Mouse (Mus musculus): ENCODE results near the gene 4930539E08Rik. TPM values are rescaled to one million over a fixed set of nuclear protein-coding genes. Genes with fewer than 3 reads are reported as not detected.

4930539E08Rik gene
- polyA plus RNA-seq, 1 experiment from 2014 or later = 4.8 TPM

DNA sequence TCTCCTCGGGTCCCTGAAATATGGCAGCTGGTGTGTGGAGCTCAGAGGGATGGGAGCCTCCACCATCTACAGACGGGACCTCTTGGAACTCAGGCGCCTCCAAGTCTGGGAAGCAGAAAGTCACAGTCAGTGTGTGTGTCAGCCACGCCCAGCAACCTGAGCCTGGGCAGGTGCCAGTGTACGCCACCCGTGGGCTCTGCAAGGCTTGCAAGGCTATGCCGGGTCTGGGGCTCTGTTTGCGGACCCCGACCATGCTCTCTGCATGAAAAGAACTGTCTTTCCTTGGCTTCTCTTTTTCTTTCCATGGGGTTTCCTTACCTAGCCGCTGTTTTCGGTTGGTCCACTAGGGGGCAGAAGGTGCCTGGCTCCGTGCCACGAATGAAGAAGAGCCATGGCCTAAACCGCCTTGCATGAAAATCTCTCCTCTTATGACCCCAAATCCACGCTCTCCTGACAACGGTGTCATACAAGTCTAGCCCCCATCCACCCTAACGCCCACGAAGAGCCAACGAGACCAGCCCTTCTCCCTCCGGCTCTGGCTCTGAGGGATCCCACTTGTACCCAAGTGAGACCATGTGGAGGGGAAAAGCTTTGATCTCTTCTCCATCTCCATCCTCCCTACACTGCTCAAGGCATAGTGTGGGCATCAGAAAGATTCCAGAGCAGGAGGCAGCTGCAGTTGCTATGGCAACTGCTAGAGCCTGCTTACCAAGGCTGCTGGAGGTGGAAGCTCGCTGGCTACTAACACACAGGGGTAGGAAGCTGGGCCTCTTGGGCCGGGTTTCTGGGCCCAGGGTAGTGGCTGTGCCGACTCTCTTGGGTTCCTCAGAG is 10.4 kb downstream of the 4930539E08Rik start:
- 0 out of 2 replicates have a peak, but pooled peaks have one; percentile 19 for ATAC-seq
- Histone ChIP-seq H3K4me1 (replicated peaks) (peaks cover 12% of the 10 kb centered on the region), H3K4me2 (replicated peaks) (no peak overlapping the region), H3K4me3 (replicated peaks) (no peak overlapping the region), H3K9ac (no peak overlapping the region), H3K9me3 (no peaks in the 10 kb centered on the region), H3K27ac (no peak overlapping the region), H3K36me3 (no peaks in the 10 kb centered on the region), H3K27me3 (replicated peaks) (0 out of 2 replicates have a peak, but pooled peaks cover 4% of the 10 kb centered on the region)
- 31% methylated on average over 23 of the region's 23 CpGs for WGBS

DNA sequence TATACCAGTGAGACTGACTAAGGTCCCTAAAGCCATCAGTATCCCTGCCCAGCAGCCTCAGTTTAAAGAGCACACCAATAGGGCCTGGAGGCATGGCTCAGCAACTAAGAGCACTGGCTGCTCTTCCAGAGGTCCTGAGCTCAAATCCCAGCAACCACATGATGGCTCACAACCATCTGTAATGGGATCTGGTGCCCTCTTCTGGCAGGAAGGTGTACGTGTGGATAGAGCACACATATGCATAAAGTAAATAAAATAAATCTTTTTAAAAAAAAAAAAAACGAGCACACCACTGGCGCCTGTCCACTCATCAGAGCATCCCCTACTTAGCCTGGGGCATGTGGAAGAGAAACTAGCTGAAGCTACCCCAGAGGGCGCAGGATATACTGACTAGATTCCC is 13.6 kb downstream of the 4930539E08Rik start:
- H3K9me3 ChIP-seq = no peaks in the 10 kb centered on the region
- no peak overlapping the region for H3K27ac ChIP-seq
- H3K27me3 ChIP-seq (replicated peaks) = no peaks in the 10 kb centered on the region
- WGBS = 66% methylated on average over 4 of the region's 4 CpGs
- ATAC-seq = no peak
- no peak overlapping the region for H3K4me3 ChIP-seq (replicated peaks)
- H3K4me2 ChIP-seq (replicated peaks) = no peak overlapping the region
- no peak overlapping the region for H3K9ac ChIP-seq
- H3K4me1 ChIP-seq (replicated peaks) = peaks cover 4% of the 10 kb centered on the region; the same call in 1 of the 2 replicates
- no peaks in the 10 kb centered on the region for H3K36me3 ChIP-seq

DNA sequence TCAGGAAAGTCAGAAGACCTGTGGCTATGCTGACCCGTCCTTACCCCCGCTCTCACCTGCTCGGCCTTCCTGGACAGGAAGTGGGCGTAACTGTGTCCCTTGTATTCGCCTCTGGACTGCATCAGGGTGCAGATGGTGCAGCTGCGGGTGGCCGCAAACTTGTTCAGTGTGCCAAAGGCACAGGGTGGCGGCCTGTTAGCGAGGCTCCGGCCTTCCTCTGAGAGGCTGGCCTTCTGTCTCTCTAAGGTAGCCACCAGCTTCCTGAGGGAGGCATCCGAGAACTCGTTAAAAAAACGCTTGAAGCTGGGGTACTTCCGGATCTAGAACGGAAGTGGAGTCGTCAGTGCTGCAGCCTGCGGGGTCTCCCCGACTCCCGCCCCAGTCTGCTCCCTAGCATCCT is 15.7 kb downstream of the 4930539E08Rik start:
- Histone ChIP-seq H3K9ac (no peak overlapping the region), H3K27me3 (replicated peaks) (no peaks in the 10 kb centered on the region), H3K36me3 (no peaks in the 10 kb centered on the region), H3K4me2 (replicated peaks) (no peak overlapping the region), H3K4me1 (replicated peaks) (peaks cover under 1% of the 10 kb centered on the region; the same call in 1 of the 2 replicates), H3K27ac (no peak overlapping the region), H3K4me3 (replicated peaks) (no peak overlapping the region), H3K9me3 (no peaks in the 10 kb centered on the region)
- no peak for ATAC-seq
- WGBS = 72% methylated on average over 19 of the region's 19 CpGs

DNA sequence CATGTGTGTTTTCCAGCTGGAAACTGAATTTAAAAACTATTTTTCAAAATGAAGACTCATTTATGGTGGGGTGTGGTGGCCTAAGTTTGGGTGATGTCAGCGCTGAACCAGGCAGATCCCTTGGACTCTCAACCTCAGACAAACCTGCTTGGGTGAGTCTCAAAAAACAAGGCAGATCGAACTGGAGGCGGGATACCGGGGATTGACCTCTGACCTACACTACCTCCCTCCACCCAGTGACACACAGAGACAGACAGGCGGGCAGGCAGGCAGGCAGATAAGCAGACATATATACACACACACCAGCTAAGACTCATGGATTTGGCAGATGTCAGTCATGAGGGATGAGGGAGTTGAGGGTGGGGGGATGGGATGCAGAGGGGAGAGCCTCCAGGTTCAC is 16.9 kb downstream of the 4930539E08Rik start:
- Histone ChIP-seq H3K4me1 (replicated peaks) (no peaks in the 10 kb centered on the region), H3K9me3 (no peaks in the 10 kb centered on the region), H3K4me2 (replicated peaks) (no peak overlapping the region), H3K4me3 (replicated peaks) (no peak overlapping the region), H3K9ac (no peak overlapping the region), H3K27ac (no peak overlapping the region), H3K36me3 (no peaks in the 10 kb centered on the region), H3K27me3 (replicated peaks) (no peaks in the 10 kb centered on the region)
- ATAC-seq = no peak
- WGBS = 68% methylated on average over 5 of the region's 5 CpGs

DNA sequence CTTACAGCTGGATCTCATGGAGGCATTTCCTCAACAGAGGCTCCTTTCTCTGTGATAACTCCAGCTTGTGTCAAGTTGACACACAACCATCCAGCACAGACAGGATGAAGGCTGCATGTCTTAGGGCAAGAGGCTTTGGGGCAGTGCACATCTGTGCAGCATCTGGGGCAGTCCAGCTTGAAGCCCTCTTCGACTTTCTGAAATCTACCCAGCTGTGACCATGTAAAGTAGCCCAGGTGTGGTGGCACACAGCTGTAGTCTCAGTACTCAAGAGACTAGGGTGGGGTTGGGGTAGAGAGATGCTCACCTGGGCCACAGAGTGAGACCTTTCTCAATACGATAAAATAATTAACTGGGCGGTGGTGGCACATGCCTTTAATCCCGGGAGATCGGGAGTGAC is 17.3 kb downstream of the 4930539E08Rik start:
- 89% methylated on average over 5 of the region's 5 CpGs for WGBS
- no peak overlapping the region for H3K4me3 ChIP-seq (replicated peaks)
- no peaks in the 10 kb centered on the region for H3K4me1 ChIP-seq (replicated peaks)
- no peak overlapping the region for H3K9ac ChIP-seq
- no peak overlapping the region for H3K27ac ChIP-seq
- no peak for ATAC-seq
- H3K4me2 ChIP-seq (replicated peaks) = no peak overlapping the region
- no peaks in the 10 kb centered on the region for H3K27me3 ChIP-seq (replicated peaks)
- no peaks in the 10 kb centered on the region for H3K36me3 ChIP-seq
- no peaks in the 10 kb centered on the region for H3K9me3 ChIP-seq

DNA sequence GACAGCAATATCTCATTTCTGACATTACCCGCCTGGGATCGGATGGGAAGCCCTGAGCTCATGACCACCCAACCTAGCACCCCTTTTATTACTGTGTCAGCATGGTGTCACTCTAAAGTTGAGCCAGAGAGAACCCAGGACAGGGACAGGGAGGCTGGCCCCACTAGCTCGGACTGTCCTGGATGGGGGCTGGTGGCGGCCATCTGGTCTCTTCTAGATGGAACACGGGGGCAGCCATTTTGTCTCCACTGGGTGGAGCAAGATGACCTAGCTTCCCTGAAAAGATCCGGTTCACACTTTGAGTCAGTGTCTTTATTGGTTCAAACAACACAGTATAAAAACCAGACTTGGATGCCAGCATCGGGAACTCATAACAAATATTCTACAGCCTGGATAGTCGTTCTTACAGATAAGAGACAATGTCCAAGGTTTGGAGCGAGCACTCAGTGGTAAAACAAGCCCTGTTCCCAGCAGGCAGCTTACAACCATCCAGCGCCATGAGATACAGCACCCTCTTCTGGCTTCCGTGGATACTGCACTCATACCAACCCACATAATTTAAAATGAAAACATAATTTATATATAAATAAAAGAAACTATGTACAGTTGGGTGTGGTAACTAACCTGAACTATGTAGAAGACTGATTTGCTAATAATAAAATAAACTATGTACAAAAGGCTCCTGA is 18.9 kb downstream of the 4930539E08Rik start:
- no peak overlapping the region for H3K4me2 ChIP-seq (replicated peaks)
- no peak for ATAC-seq
- WGBS = 90% methylated on average over 11 of the region's 11 CpGs

DNA sequence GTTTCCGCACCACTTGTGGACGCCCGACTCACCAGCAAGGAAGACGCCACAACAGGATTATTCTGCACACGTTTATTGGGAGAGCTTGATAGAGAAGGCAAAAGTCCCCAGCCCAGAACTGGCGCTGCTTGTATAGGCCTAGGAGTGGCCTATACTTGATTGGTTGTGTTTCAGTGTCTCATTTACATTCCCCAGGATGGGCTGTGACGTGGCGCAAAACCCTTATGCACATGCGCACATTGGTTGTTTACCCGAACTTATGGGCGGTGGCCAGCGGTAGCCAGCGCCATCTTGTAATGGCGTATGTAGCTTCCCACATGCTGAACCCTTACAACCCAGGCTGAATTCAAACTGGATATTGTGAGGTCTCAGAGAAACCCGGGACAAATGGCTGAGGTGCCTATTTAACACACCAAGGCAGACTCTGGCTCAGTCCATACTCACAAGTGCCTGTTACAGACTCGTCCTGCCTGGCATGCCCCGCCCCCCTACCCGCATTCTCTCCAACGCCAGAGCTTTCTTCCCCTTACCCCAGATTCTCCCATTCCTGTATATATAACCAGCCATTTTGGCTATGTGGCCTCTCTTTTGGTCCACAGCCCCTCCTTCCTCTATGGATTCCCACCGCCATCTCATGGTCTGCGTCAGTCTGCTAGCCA is 19.8 kb downstream of the 4930539E08Rik start:
- H3K4me3 ChIP-seq (replicated peaks) = no peak overlapping the region
- no peaks in the 10 kb centered on the region for H3K27me3 ChIP-seq (replicated peaks)
- H3K36me3 ChIP-seq = no peaks in the 10 kb centered on the region
- H3K9me3 ChIP-seq = no peaks in the 10 kb centered on the region
- no peaks in the 10 kb centered on the region for H3K4me1 ChIP-seq (replicated peaks)
- H3K4me2 ChIP-seq (replicated peaks) = no peak overlapping the region
- ATAC-seq = no peak
- no peak overlapping the region for H3K9ac ChIP-seq
- no peak overlapping the region for H3K27ac ChIP-seq
- 93% methylated on average over 21 of the region's 21 CpGs for WGBS

More for the DNA sequence above, 18.9 kb downstream of the 4930539E08Rik start:
- Histone ChIP-seq H3K4me3 (replicated peaks) (no peak overlapping the region), H3K27me3 (replicated peaks) (no peaks in the 10 kb centered on the region), H3K9me3 (no peaks in the 10 kb centered on the region), H3K4me1 (replicated peaks) (no peaks in the 10 kb centered on the region), H3K9ac (no peak overlapping the region), H3K27ac (no peak overlapping the region), H3K36me3 (no peaks in the 10 kb centered on the region)

DNA sequence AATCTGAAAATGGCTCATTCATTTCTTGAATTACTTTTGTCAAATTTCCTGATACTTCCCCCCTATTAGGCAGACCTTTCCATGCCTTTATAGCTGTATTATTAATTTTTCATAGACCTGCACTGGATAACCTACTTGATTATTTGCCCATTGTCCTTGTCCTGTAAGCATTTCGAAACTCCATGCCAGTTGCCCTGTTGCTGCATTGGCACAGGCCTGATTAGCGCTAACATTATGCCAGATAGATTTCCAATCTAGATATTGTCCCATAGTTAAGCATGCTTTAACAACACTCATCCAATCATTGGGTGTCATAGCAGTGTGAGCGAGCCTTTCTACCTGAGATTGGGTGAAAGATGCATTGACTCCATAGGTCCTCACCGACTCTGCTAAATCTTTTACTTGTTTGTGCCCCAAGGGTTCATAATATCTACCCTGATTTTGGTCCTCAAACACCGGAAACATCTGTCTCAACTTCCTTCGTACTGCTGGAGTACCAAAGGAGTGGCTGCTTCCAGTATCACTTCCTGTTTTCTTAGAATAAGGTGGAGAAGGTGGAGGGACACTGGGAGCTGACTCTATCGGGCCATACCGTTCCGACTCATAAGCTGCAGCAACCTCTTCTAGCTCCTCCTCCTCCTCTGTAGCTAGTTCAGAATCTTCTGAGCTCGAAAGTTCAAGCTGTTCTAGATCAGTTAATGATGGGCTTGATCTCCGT is 20.9 kb downstream of the 4930539E08Rik start:
- Histone ChIP-seq H3K9ac (no peak overlapping the region), H3K4me3 (replicated peaks) (no peak overlapping the region), H3K27me3 (replicated peaks) (no peaks in the 10 kb centered on the region), H3K27ac (no peak overlapping the region), H3K36me3 (no peaks in the 10 kb centered on the region), H3K9me3 (no peaks in the 10 kb centered on the region), H3K4me1 (replicated peaks) (no peaks in the 10 kb centered on the region), H3K4me2 (replicated peaks) (no peak overlapping the region)
- no peak for ATAC-seq
- WGBS = 86% methylated on average over 11 of the region's 11 CpGs

DNA sequence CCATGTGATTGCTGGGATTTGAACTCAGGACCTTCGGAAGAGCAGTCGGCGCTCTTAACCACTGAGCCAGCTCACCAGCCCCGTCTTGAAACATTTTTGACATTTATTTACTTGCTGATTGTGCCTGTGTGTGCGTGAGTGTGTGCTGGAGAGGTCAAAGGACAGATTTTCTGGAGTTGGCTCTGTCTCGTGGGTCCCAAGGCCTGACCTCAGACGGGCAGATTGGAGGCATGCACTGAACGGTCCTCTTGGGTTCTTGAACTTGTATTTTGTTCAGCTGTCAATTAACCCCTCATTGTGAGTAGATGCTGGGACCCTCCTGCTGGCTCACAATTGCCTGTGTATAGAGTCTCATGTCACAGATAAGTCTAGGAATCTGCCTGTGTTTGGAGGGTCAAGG is 28.9 kb downstream of the 4930539E08Rik start:
- Histone ChIP-seq H3K4me2 (replicated peaks) (no peak overlapping the region), H3K4me1 (replicated peaks) (no peaks in the 10 kb centered on the region), H3K4me3 (replicated peaks) (no peak overlapping the region), H3K27ac (no peak overlapping the region), H3K9me3 (no peaks in the 10 kb centered on the region), H3K36me3 (no peaks in the 10 kb centered on the region), H3K27me3 (replicated peaks) (no peaks in the 10 kb centered on the region; the same call in 1 of the 2 replicates), H3K9ac (no peak overlapping the region)
- 81% methylated on average over 8 of the region's 8 CpGs for WGBS
- no peak for ATAC-seq

DNA sequence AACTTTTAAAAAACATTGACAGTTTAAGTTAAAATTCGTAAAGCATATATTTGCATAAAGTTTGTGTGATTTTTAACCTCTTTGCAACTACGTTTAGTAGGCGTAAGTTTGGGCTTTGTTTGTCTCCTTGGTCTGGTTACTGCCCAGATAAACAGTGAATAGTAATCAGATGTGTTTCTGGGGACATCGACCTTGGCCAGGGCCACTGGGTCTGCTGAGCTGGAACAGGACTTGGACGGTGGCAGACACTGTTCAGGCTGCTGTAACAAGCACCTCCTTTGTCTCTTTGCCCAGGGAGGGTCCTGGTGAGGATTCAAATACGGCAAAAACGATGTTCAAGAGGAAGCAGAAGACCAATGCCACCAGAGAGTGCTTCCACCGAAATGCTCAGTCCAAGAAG is 29.9 kb downstream of the 4930539E08Rik start:
- Histone ChIP-seq H3K4me2 (replicated peaks) (no peak overlapping the region), H3K36me3 (no peaks in the 10 kb centered on the region), H3K9me3 (no peaks in the 10 kb centered on the region), H3K4me3 (replicated peaks) (no peak overlapping the region), H3K27ac (no peak overlapping the region), H3K27me3 (replicated peaks) (no peaks in the 10 kb centered on the region; the same call in 1 of the 2 replicates), H3K9ac (no peak overlapping the region), H3K4me1 (replicated peaks) (0 out of 2 replicates have a peak, but pooled peaks cover under 1% of the 10 kb centered on the region)
- no peak for ATAC-seq
- 90% methylated on average over 8 of the region's 8 CpGs for WGBS

DNA sequence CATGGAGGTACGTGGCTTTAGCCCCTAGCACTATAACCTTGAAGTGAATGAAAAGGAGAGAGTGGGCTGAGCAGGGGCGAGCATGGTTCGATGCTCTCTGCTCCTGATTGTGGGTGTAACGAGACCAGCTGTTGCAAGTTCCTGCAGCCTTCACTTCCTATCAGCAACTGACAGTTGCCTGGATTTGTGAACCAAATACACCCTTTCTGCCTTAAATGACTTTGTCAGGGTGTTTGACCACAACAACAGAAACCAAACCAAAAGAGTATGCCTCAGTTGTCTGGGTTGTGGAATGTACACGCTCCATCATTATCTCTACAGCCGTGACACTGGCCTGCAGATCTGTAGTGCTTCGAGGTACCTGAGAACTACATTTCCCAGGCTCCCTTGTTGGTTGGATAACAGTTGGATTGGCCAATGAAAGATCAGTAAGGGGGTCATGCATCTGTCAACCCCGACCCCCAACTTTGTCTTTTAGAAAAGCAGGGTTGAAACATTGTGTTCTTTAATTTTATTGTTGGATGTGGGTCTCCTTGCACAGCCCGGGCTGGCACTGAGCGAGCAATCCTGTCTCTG is 31.1 kb downstream of the 4930539E08Rik start:
- no peak overlapping the region for H3K9ac ChIP-seq
- H3K4me2 ChIP-seq (replicated peaks) = no peak overlapping the region
- no peaks in the 10 kb centered on the region for H3K9me3 ChIP-seq
- no peak for ATAC-seq
- 0 out of 2 replicates have a peak, but pooled peaks cover 6% of the 10 kb centered on the region for H3K4me1 ChIP-seq (replicated peaks)
- no peak overlapping the region for H3K27ac ChIP-seq
- no peak overlapping the region for H3K4me3 ChIP-seq (replicated peaks)
- H3K27me3 ChIP-seq (replicated peaks) = no peaks in the 10 kb centered on the region; the same call in 1 of the 2 replicates
- WGBS = 72% methylated on average over 10 of the region's 10 CpGs
- H3K36me3 ChIP-seq = no peaks in the 10 kb centered on the region
